ENCODE assay signal across 8 mouse cellular contexts in genomic region chr8:83874881-83875655, GRCm38 (mm10). TPM values are rescaled to one million over a fixed set of nuclear protein-coding genes. Genes with fewer than 3 reads are reported as not detected.
DNase-seq lines count a peak whose midpoint lies in the region; ATAC-seq and TF ChIP-seq lines count a peak whose summit lies in the region.

No protein-coding gene starts in this region.

- peak overlapping the region; percentile 78 for H3K9ac ChIP-seq in embryonic facial prominence, embryonic 11.5 days (replicated peaks; ENCODE audit: low read length)
- H3K9ac ChIP-seq in heart, embryonic 13.5 days, result peak overlapping the region; percentile 86
- H3K9ac ChIP-seq in lung, embryonic 15.5 days, result peak overlapping the region; percentile 75

- no peak for TF ChIP-seq CTCF in spleen, adult 2 months (IDR thresholded peaks at IDR 0.05; ENCODE audit: extremely low read depth, insufficient read depth, insufficient read length, insufficient replicate concordance)

- no peak for TF ChIP-seq POLR2A in spleen, adult 2 months (IDR thresholded peaks at IDR 0.05; ENCODE audit: low read depth, low read length)

- H3K4me3 ChIP-seq in spleen, adult 2 months (ENCODE audit: extremely low read depth, insufficient read depth, insufficient read length), result peak overlapping the region; percentile 37; the same call in 1 of the 2 replicates
- peak overlapping the region; percentile 61 for H3K4me3 ChIP-seq in embryonic facial prominence, embryonic 11.5 days (ENCODE audit: low read depth, low read length)
- H3K4me3 ChIP-seq in heart, embryonic 13.5 days, result peak overlapping the region; percentile 77
- peak overlapping the region; percentile 67 for H3K4me3 ChIP-seq in lung, embryonic 15.5 days

- no peak for DNase-seq in spleen, adult 2 months (ENCODE audit: low read depth in 1 of 2, low spot score in 2 of 2)
- no peak for DNase-seq in spleen, adult 18-20 months
- peak; percentile 76 for DNase-seq in embryonic facial prominence, embryonic 11.5 days (ENCODE audit: low spot score)
- peak; percentile 75 to 82 for DNase-seq in kidney, postnatal 4 days
- DNase-seq in ovary, postnatal 36 days (ENCODE audit: low spot score), result peak; percentile 54

- H3K4me1 ChIP-seq in spleen, adult 2 months (ENCODE audit: control insufficient read depth, insufficient read depth, insufficient read length), result peaks cover 6% of the 10 kb centered on the region; the same call in 1 of the 2 replicates
- H3K4me1 ChIP-seq in embryonic facial prominence, embryonic 11.5 days (ENCODE audit: control insufficient read depth, insufficient read depth, low read length), result no peaks in the 10 kb centered on the region; the same call in 1 of the 2 replicates
- H3K4me1 ChIP-seq in heart, embryonic 13.5 days, result peaks cover 22% of the 10 kb centered on the region
- peaks cover 26% of the 10 kb centered on the region for H3K4me1 ChIP-seq in lung, embryonic 15.5 days

- no peaks in the 10 kb centered on the region for H3K36me3 ChIP-seq in spleen, adult 2 months (ENCODE audit: control insufficient read depth, insufficient read depth, low read length)
- H3K36me3 ChIP-seq in embryonic facial prominence, embryonic 11.5 days (replicated peaks; ENCODE audit: control insufficient read depth, insufficient read depth, low read depth, low read length), result no peaks in the 10 kb centered on the region
- H3K36me3 ChIP-seq in heart, embryonic 13.5 days, result no peaks in the 10 kb centered on the region
- H3K36me3 ChIP-seq in lung, embryonic 15.5 days, result no peaks in the 10 kb centered on the region

- H3K27me3 ChIP-seq in spleen, adult 2 months (ENCODE audit: control insufficient read depth, insufficient read depth, low read length), result peaks cover 18% of the 10 kb centered on the region
- H3K27me3 ChIP-seq in embryonic facial prominence, embryonic 11.5 days (ENCODE audit: control insufficient read depth, insufficient read depth, low read length), result peaks cover 9% of the 10 kb centered on the region
- peaks cover 32% of the 10 kb centered on the region for H3K27me3 ChIP-seq in heart, embryonic 13.5 days (replicated peaks)
- peaks cover 9% of the 10 kb centered on the region for H3K27me3 ChIP-seq in lung, embryonic 15.5 days

- no peak overlapping the region for H3K27ac ChIP-seq in spleen, adult 2 months (ENCODE audit: insufficient read depth, low read length)
- H3K27ac ChIP-seq in embryonic facial prominence, embryonic 11.5 days (replicated peaks; ENCODE audit: low read depth, low read length), result no peak overlapping the region
- peak overlapping the region; percentile 39; the same call in 1 of the 2 replicates for H3K27ac ChIP-seq in heart, embryonic 13.5 days (replicated peaks)
- peak overlapping the region; percentile 86 for H3K27ac ChIP-seq in lung, embryonic 15.5 days

- ATAC-seq in embryonic facial prominence, embryonic 11.5 days (replicated peaks; ENCODE audit: insufficient number of reproducible peaks, low FRiP score, low TSS enrichment, low read depth), result peak; percentile 76
- peak; percentile 52; the same call in 1 of the 2 replicates for ATAC-seq in heart, embryonic 13.5 days (ENCODE audit: extremely low read depth, insufficient number of reproducible peaks, low FRiP score, low TSS enrichment)
- peak; percentile 92 for ATAC-seq in lung, embryonic 15.5 days (ENCODE audit: borderline replicate concordance, extremely low read depth, low FRiP score, low TSS enrichment)
- no peak for ATAC-seq in monocyte, adult 5-6 weeks (replicated peaks; ENCODE audit: insufficient number of reproducible peaks, low FRiP score, low TSS enrichment, poor library complexity, severe bottlenecking)

- peak overlapping the region; percentile 90 for H3K4me2 ChIP-seq in embryonic facial prominence, embryonic 11.5 days (ENCODE audit: low read depth, low read length)
- H3K4me2 ChIP-seq in heart, embryonic 13.5 days, result peak overlapping the region; percentile 99
- H3K4me2 ChIP-seq in lung, embryonic 15.5 days, result peak overlapping the region; percentile 96

- 2% methylated on average over 60 of the region's 66 CpGs for WGBS in spleen, adult 2 months
- 0% methylated on average over 50 of the region's 66 CpGs for WGBS in embryonic facial prominence, embryonic 11.5 days
- WGBS in heart, embryonic 13.5 days, result under 1% methylated on average over 54 of the region's 66 CpGs
- under 1% methylated on average over 61 of the region's 66 CpGs for WGBS in lung, embryonic 15.5 days

- no peaks in the 10 kb centered on the region for H3K9me3 ChIP-seq in embryonic facial prominence, embryonic 11.5 days (replicated peaks; ENCODE audit: control insufficient read depth, low read length)
- no peaks in the 10 kb centered on the region for H3K9me3 ChIP-seq in heart, embryonic 13.5 days
- H3K9me3 ChIP-seq in lung, embryonic 15.5 days, result no peaks in the 10 kb centered on the region

RNA-seq across cellular contexts. Expression of gene Adgrl1, which starts 24.8 kb away (rescaled TPM):
- 28.9 and 41.2 TPM in 2 replicates for polyA plus RNA-seq in spleen, adult 2 months (2012; rRNA removed)
- polyA plus RNA-seq in embryonic facial prominence, embryonic 11.5 days (2014; fragmentation: Nextera tagmentation; extraction: Ambion mirVana), result 18.3 and 20.5 TPM in 2 replicates
- 8.5 and 8.7 TPM in 2 replicates for polyA plus RNA-seq in heart, embryonic 13.5 days (2015; fragmentation: Nextera tagmentation; extraction: Ambion mirVana)
- polyA plus RNA-seq in lung, embryonic 15.5 days (2015; fragmentation: Nextera tagmentation; extraction: Ambion mirVana), result 18.6 and 19.7 TPM in 2 replicates
- total RNA-seq in monocyte, adult 5-6 weeks (2017), result 0.53 to 4.7 TPM (median 1.5 TPM) in 3 replicates

Comparison
In these comparisons a context has a peak if more than half of its experiments do, and no peak if none do; other contexts are left out.
1. DNase-seq: peak in embryonic facial prominence, embryonic 11.5 days (single experiment), kidney, postnatal 4 days (2 of 2) and ovary, postnatal 36 days (single experiment); none in spleen, adult 2 months (0 of 2) and spleen, adult 18-20 months (0 of 2).
2. H3K27ac ChIP-seq: peak in heart, embryonic 13.5 days (single experiment) and lung, embryonic 15.5 days (single experiment); none in spleen, adult 2 months (single experiment) and embryonic facial prominence, embryonic 11.5 days (single experiment).
3. Peak in every context shown above with its lines, with median percentiles within 50 percentile points of each other: H3K4me3 ChIP-seq, H3K4me2 ChIP-seq and H3K9ac ChIP-seq.